Mouse (Mus musculus) heart, adult 2 months (tissue): ENCODE data around the gene Olfr543.

Experiments used
- CTCF ChIP-seq: fragments of 200-600 bp; IDR thresholded peaks from 2 replicates; pipeline ENCODE4 v1.8.1; 2022; ENCODE audit warnings: antibody characterized with exemption, mild to moderate bottlenecking, moderate library complexity
- EP300 ChIP-seq: fragments of 200-500 bp; IDR thresholded peaks from 2 replicates; pipeline ENCODE4 v1.6.1; 2011; ENCODE audit warnings: low read depth, low read length, control low read depth; ENCODE audit not compliant: insufficient read depth
- POLR2A ChIP-seq: fragments of 200-500 bp; IDR thresholded peaks from 2 replicates; pipeline ENCODE4 v1.6.1; 2011; ENCODE audit warnings: mild to moderate bottlenecking, low read depth, low read length, control low read depth; ENCODE audit not compliant: insufficient read depth

DNA sequence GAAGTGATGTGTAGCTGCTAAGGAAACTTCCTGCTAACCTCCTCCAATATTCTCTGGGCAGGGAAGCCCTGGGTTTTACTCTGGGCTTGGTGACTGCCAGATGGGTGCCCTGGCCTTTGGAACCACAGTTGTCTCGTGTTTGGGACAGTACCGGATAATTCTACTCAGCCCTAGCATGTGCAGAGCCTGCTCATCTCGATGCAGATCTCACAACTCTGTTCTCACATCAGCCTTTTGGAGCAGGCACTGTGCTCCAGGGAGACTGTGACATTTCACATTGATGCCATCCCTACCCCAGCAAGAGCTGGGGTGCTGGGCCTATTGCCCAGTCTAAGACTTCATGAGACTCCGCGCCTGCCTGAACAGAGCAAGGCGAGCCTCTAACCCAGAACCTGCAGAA, 27.2 kb upstream of the Olfr543 start:
- TF ChIP-seq POLR2A (no peak), CTCF (no peak), EP300 (no peak)
